Mouse (Mus musculus) cerebellum, postnatal 4 days (tissue): ENCODE data around the gene Mpdu1.
"Not testable (repeated sequence)": the region's sequence is repeated elsewhere in the genome, so short reads cannot be mapped to it uniquely, and the experiment has no call there.

Source experiments
- DNase-seq, 2 experiments: peaks; one replicate each; pipeline ENCODE4 v3.0.0; 2022; ENCODE audit warnings: low spot score in 2 of 2, mixed read lengths in 1 of 2

Mpdu1 gene

GRCm38 (mm10) chr11:69665457-69665960 lies 3.1 kb upstream of the Mpdu1 start:
- DNase-seq: no peak

GRCm38 (mm10) chr11:69664841-69665240 lies 2.4 kb upstream of the Mpdu1 start:
- no peak for DNase-seq

- no peak for DNase-seq
Measured at GRCm38 (mm10) chr11:69663795-69664194, 1.4 kb upstream of the Mpdu1 start.

GRCm38 (mm10) chr11:69662967-69663671 lies 677 bp upstream of the Mpdu1 start:
- DNase-seq: no peak

GRCm38 (mm10) chr11:69661221-69661881 lies 1.1 kb downstream of the Mpdu1 start:
- no peak for DNase-seq

- DNase-seq: no peak
Measured at GRCm38 (mm10) chr11:69657462-69657881, 5.0 kb downstream of the Mpdu1 start.

GRCm38 (mm10) chr11:69656617-69657461 lies 5.6 kb downstream of the Mpdu1 start:
- DNase-seq: peak in 1 of 2 experiments; percentile 59

GRCm38 (mm10) chr11:69656065-69656455 lies 6.4 kb downstream of the Mpdu1 start:
- DNase-seq: no peak

GRCm38 (mm10) chr11:69655264-69656064 lies 7.0 kb downstream of the Mpdu1 start, which contains the start of gene Sox15:
TSS of gene Sox15 (plus strand) at chr11:69655314.
- DNase-seq: peak; percentile 54 to 77

GRCm38 (mm10) chr11:69654760-69655159 lies 7.7 kb downstream of the Mpdu1 start:
- no peak for DNase-seq

- DNase-seq: no peak
Measured at GRCm38 (mm10) chr11:69653399-69653798, 9.0 kb downstream of the Mpdu1 start.

- DNase-seq: no peak
Measured at GRCm38 (mm10) chr11:69645860-69646259, 16.6 kb downstream of the Mpdu1 start.

- no peak for DNase-seq
Measured at GRCm38 (mm10) chr11:69635471-69635870, 27.0 kb downstream of the Mpdu1 start.

GRCm38 (mm10) chr11:69633128-69633866 lies 29.1 kb downstream of the Mpdu1 start:
- no peak for DNase-seq

GRCm38 (mm10) chr11:69632284-69633089 lies 30.0 kb downstream of the Mpdu1 start, which contains the start of gene Fxr2:
TSS of gene Fxr2 (plus strand) at chr11:69632990.
- DNase-seq: peak; percentile 100

GRCm38 (mm10) chr11:69629802-69630201 lies 32.6 kb downstream of the Mpdu1 start:
- DNase-seq: no peak

- peak; percentile 45 to 80 for DNase-seq
Measured at GRCm38 (mm10) chr11:69628286-69628685, 34.2 kb downstream of the Mpdu1 start.

GRCm38 (mm10) chr11:69624339-69624738 lies 38.1 kb downstream of the Mpdu1 start:
- DNase-seq: not testable (repeated sequence)

- no peak for DNase-seq
Measured at GRCm38 (mm10) chr11:69623006-69623405, 39.4 kb downstream of the Mpdu1 start.

- no peak for DNase-seq
Measured at GRCm38 (mm10) chr11:69622406-69622805, 40.0 kb downstream of the Mpdu1 start.
